ENCODE assay signal across 21 mouse cellular contexts in the genomic region with DNA sequence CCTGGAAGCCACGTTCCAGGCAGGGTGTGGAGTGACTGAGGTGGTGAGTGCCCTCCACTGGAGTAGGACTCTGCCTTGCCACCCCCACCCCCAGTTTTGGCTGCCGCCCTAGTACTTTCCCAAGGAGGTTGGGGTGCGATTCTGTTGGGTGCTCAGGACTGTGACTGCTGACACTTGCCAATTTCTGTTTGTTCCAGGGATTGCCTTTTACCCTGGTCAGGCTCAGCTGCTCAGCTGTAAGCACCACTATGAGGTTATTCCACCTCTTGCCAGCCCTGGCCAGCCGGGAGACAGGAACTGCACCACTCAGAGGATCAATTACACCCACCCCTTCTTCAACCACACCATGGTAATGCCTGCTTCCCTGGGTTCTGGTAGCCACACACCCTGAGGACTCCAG. TPM values are rescaled to one million over a fixed set of nuclear protein-coding genes. Genes with fewer than 3 reads are reported as not detected.
"Had no signal": no experiment of that assay in that cellular context is flagged by ENCODE, and none has a peak within 500 bp of the region (broad histone marks: within the 10 kb centered on the region; RNA-seq: fewer than 3 reads in every experiment).

No protein-coding gene starts in this region.

- H3K9me3 ChIP-seq: limb, embryonic 10.5 days; liver, embryonic 12.5 days; liver, embryonic 15.5 days; lung, embryonic 15.5 days; midbrain, embryonic 10.5 days; midbrain, embryonic 13.5 days; neural tube, embryonic 13.5 days had no signal

- H3K4me1 ChIP-seq: limb, embryonic 10.5 days; limb, embryonic 13.5 days; liver, embryonic 12.5 days; liver, embryonic 15.5 days; lung, embryonic 15.5 days; midbrain, embryonic 10.5 days; midbrain, embryonic 13.5 days; neural tube, embryonic 13.5 days had no signal

- ATAC-seq: intestine, postnatal 0 days; midbrain, embryonic 13.5 days; midbrain, embryonic 16.5 days had no signal

- H3K27me3 ChIP-seq: limb, embryonic 13.5 days; liver, embryonic 12.5 days; liver, embryonic 15.5 days; lung, embryonic 15.5 days; midbrain, embryonic 13.5 days; neural tube, embryonic 13.5 days had no signal

- DNase-seq: layer of hippocampus, adult 9-11 months; liver; lung, adult 18-20 months; lung, postnatal 10 days; lung, postnatal 36 days; thymus, adult 18-20 months; thymus, postnatal 36 days had no signal

- H3K4me3 ChIP-seq: layer of hippocampus, adult 2 months; limb, embryonic 10.5 days; limb, embryonic 13.5 days; liver, embryonic 12.5 days; liver, embryonic 15.5 days; lung, embryonic 15.5 days; megakaryocyte, embryonic 14.5 days; midbrain, embryonic 10.5 days; midbrain, embryonic 13.5 days; myocyte; neural tube, embryonic 13.5 days had no signal

- H3K4me2 ChIP-seq: limb, embryonic 13.5 days; liver, embryonic 12.5 days; liver, embryonic 15.5 days; lung, embryonic 15.5 days; midbrain, embryonic 13.5 days; neural tube, embryonic 13.5 days had no signal

- H3K27ac ChIP-seq: layer of hippocampus, adult 2 months; limb, embryonic 10.5 days; limb, embryonic 13.5 days; liver, embryonic 12.5 days; liver, embryonic 15.5 days; lung, embryonic 15.5 days; midbrain, embryonic 10.5 days; midbrain, embryonic 13.5 days; neural tube, embryonic 13.5 days had no signal

- H3K9ac ChIP-seq: limb, embryonic 13.5 days; liver, embryonic 12.5 days; liver, embryonic 15.5 days; lung, embryonic 15.5 days; midbrain, embryonic 13.5 days; neural tube, embryonic 13.5 days had no signal

RNA-seq across cellular contexts. Expression of a gene that starts 22.5 kb away (rescaled TPM):
- total RNA-seq: neutrophil, adult 5-6 weeks had no signal
